ENCODE assay signal across 12 mouse cellular contexts in the genomic region with DNA sequence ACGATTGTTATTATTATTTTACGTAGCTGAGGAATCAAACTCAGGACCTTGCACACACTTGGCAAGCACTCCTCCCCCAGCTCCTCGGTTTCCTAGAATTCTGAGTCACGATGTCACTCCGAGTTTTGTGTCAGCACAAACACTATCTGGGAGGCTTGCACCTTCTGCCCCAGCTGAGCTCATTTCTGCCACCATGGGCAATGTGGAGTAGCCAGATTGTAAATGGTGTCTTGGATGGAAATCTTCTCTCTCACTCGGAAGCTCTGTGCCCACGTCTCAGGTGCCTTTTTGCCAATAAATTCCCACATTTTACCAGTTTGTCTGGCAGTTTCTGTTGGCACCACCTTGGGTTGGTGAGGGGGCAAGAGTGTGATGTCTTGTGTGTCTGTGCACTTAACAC.
"Had no signal": no experiment of that assay in that cellular context is flagged by ENCODE, and none has a peak within 500 bp of the region (broad histone marks: within the 10 kb centered on the region; RNA-seq: fewer than 3 reads in every experiment).

No protein-coding gene starts in this region.

- H3K27ac ChIP-seq: limb, embryonic 10.5 days; liver, embryonic 15.5 days; midbrain, embryonic 13.5 days; neural tube, embryonic 15.5 days; stomach, embryonic 15.5 days had no signal

- ATAC-seq: lung, postnatal 0 days; midbrain, embryonic 13.5 days had no signal

- H3K9ac ChIP-seq: liver, embryonic 15.5 days; midbrain, embryonic 13.5 days; neural tube, embryonic 15.5 days; stomach, embryonic 15.5 days had no signal

- DNase-seq: kidney, postnatal 25 days; lung, adult 2 months; lung, postnatal 36 days; thymus, postnatal 36 days had no signal

- H3K4me2 ChIP-seq: liver, embryonic 11.5 days; liver, embryonic 15.5 days; midbrain, embryonic 13.5 days; neural tube, embryonic 15.5 days; stomach, embryonic 15.5 days had no signal

- H3K36me3 ChIP-seq: limb, embryonic 10.5 days; liver, embryonic 15.5 days; midbrain, embryonic 13.5 days; neural tube, embryonic 15.5 days; stomach, embryonic 15.5 days had no signal

- H3K4me1 ChIP-seq: liver, embryonic 15.5 days; stomach, embryonic 15.5 days had no signal

- H3K9me3 ChIP-seq: limb, embryonic 10.5 days; liver, embryonic 15.5 days; midbrain, embryonic 13.5 days; neural tube, embryonic 15.5 days; stomach, embryonic 15.5 days had no signal

- H3K4me3 ChIP-seq: limb, embryonic 10.5 days; liver, embryonic 15.5 days; midbrain, embryonic 13.5 days; myocyte; neural tube, embryonic 15.5 days; stomach, embryonic 15.5 days had no signal

- H3K27me3 ChIP-seq: liver, embryonic 15.5 days; midbrain, embryonic 13.5 days; neural tube, embryonic 15.5 days; stomach, embryonic 15.5 days had no signal
